Mouse (Mus musculus) embryonic facial prominence, embryonic 13.5 days (tissue): ENCODE results near the gene 9230104L09Rik. TPM values are rescaled to one million over a fixed set of nuclear protein-coding genes. Genes with fewer than 3 reads are reported as not detected.

Experiments used
- ATAC-seq: fragments of 200-750 bp; cut with Nextera tagmentation; 2 replicates; pipeline ENCODE4 v1.8.0; 2017; ENCODE audit warnings: low read depth; ENCODE audit not compliant: insufficient number of reproducible peaks, insufficient read depth, low FRiP score, low TSS enrichment
- H3K27ac ChIP-seq: fragments of 300-500 bp; sonication (generic); 2 replicates; pipeline ENCODE4 v1.5.1; 2015; ENCODE audit warnings: moderate library complexity, mild to moderate bottlenecking, inconsistent platforms
- H3K27me3 ChIP-seq: fragments of 300-500 bp; sonication (generic); 2 replicates; pipeline ENCODE4 v1.6.1; 2015; ENCODE audit warnings: mild to moderate bottlenecking, inconsistent platforms
- H3K36me3 ChIP-seq: fragments of 300-500 bp; sonication (generic); 2 replicates; pipeline ENCODE4 v1.6.1; 2015; ENCODE audit warnings: mild to moderate bottlenecking, inconsistent platforms
- H3K4me1 ChIP-seq: fragments of 300-500 bp; sonication (generic); 2 replicates; pipeline ENCODE4 v1.6.1; 2015; ENCODE audit warnings: inconsistent platforms
- H3K4me2 ChIP-seq: fragments of 300-500 bp; sonication (generic); 2 replicates; pipeline ENCODE4 v1.6.1; 2015; ENCODE audit warnings: moderate library complexity, mild to moderate bottlenecking, inconsistent platforms
- H3K4me3 ChIP-seq: fragments of 300-500 bp; sonication (generic); 2 replicates; pipeline ENCODE4 v1.5.1; 2015; ENCODE audit warnings: mild to moderate bottlenecking, inconsistent platforms
- H3K9ac ChIP-seq: fragments of 300-500 bp; sonication (generic); 2 replicates; pipeline ENCODE4 v1.6.1; 2015; ENCODE audit warnings: mild to moderate bottlenecking, inconsistent platforms
- H3K9me3 ChIP-seq: fragments of 300-500 bp; sonication (generic); 2 replicates; pipeline ENCODE4 v1.6.1; 2016; ENCODE audit warnings: inconsistent platforms
- WGBS: fragments of 180-500 bp; shearing (Covaris S2); methylation state at CpG from one replicate; pipeline ENCODE4 v1.1.7; 2015; ENCODE audit warnings: mixed read lengths; 5-methylcytosine and 5-hydroxymethylcytosine counted together
- polyA plus RNA-seq: library from polyadenylated mRNA; unstranded; fragments of >200 nt; fragmentation: Nextera tagmentation; extraction: Ambion mirVana; gene quantifications from 2 replicates; pipeline ENCODE4 v1.2.1, GENCODE M21; 2015

Gene 9230104L09Rik
- polyA plus RNA-seq, 1 experiment from 2014 or later: not detected

GRCm38 (mm10) chr2:148877016-148877770, 12.4 kb upstream of the 9230104L09Rik start:
- H3K4me2 ChIP-seq: no peak overlapping the region
- no peaks in the 10 kb centered on the region for H3K9me3 ChIP-seq
- H3K9ac ChIP-seq: no peak overlapping the region
- peaks cover 22% of the 10 kb centered on the region for H3K4me1 ChIP-seq
- no peak for ATAC-seq
- H3K27ac ChIP-seq: no peak overlapping the region
- H3K36me3 ChIP-seq: peaks cover 9% of the 10 kb centered on the region
- 44% methylated on average over 3 of the region's 3 CpGs for WGBS
- H3K27me3 ChIP-seq: no peaks in the 10 kb centered on the region
- no peak overlapping the region for H3K4me3 ChIP-seq

- H3K27me3 ChIP-seq: no peaks in the 10 kb centered on the region
- H3K36me3 ChIP-seq: peaks cover 25% of the 10 kb centered on the region
- H3K9me3 ChIP-seq: no peaks in the 10 kb centered on the region
- peak within 1 kb of the TSS; percentile 82 for H3K4me2 ChIP-seq
- WGBS: 0% methylated on average over 19 of the region's 19 CpGs
- H3K9ac ChIP-seq: peak within 1 kb of the TSS; percentile 90
- H3K4me3 ChIP-seq: peak within 1 kb of the TSS; percentile 89
- H3K4me1 ChIP-seq: peaks cover 22% of the 10 kb centered on the region
- peak; percentile 94 for ATAC-seq
- peak within 1 kb of the TSS; percentile 92 for H3K27ac ChIP-seq
Measured at GRCm38 (mm10) chr2:148875335-148875811, 10.5 kb upstream of the 9230104L09Rik start, which contains the start of gene Cst3. Cst3 (minus strand) TSS chr2:148875692.

- Histone ChIP-seq H3K4me1 (peaks cover 22% of the 10 kb centered on the region), H3K9ac (peak overlapping the region; percentile 90), H3K27me3 (no peaks in the 10 kb centered on the region), H3K9me3 (no peaks in the 10 kb centered on the region), H3K36me3 (peaks cover 25% of the 10 kb centered on the region), H3K4me2 (peak overlapping the region; percentile 82), H3K27ac (peak overlapping the region; percentile 92), H3K4me3 (peak overlapping the region; percentile 89)
- under 1% methylated on average over 34 of the region's 34 CpGs for WGBS
- peak; percentile 56 for ATAC-seq
Measured at GRCm38 (mm10) chr2:148874617-148875334, 9.9 kb upstream of the 9230104L09Rik start.

GRCm38 (mm10) chr2:148874224-148874616, 9.4 kb upstream of the 9230104L09Rik start:
- H3K9ac ChIP-seq: peak overlapping the region; percentile 90
- peaks cover 25% of the 10 kb centered on the region for H3K36me3 ChIP-seq
- no peaks in the 10 kb centered on the region for H3K27me3 ChIP-seq
- H3K27ac ChIP-seq: no peak overlapping the region
- H3K4me2 ChIP-seq: peak overlapping the region; percentile 82
- no peak for ATAC-seq
- no peaks in the 10 kb centered on the region for H3K9me3 ChIP-seq
- whole genome bisulfite sequencing: 38% methylated on average over 3 of the region's 3 CpGs
- peak overlapping the region; percentile 89 for H3K4me3 ChIP-seq
- H3K4me1 ChIP-seq: peaks cover 22% of the 10 kb centered on the region

GRCm38 (mm10) chr2:148872860-148873259, 8.0 kb upstream of the 9230104L09Rik start:
- Histone ChIP-seq H3K4me3 (no peak overlapping the region), H3K4me2 (peak overlapping the region; percentile 82), H3K27ac (no peak overlapping the region), H3K27me3 (no peaks in the 10 kb centered on the region), H3K36me3 (peaks cover 25% of the 10 kb centered on the region), H3K9ac (peak overlapping the region; percentile 90), H3K4me1 (peaks cover 22% of the 10 kb centered on the region), H3K9me3 (no peaks in the 10 kb centered on the region)
- ATAC-seq: no peak
- WGBS: 73% methylated on average over 4 of the region's 4 CpGs

- peaks cover 25% of the 10 kb centered on the region for H3K36me3 ChIP-seq
- H3K4me2 ChIP-seq: no peak overlapping the region
- H3K4me1 ChIP-seq: peaks cover 22% of the 10 kb centered on the region
- no peak overlapping the region for H3K9ac ChIP-seq
- H3K9me3 ChIP-seq: no peaks in the 10 kb centered on the region
- H3K4me3 ChIP-seq: no peak overlapping the region
- H3K27ac ChIP-seq: no peak overlapping the region
- ATAC-seq: no peak
- WGBS: 87% methylated on average over 3 of the region's 3 CpGs
- H3K27me3 ChIP-seq: no peaks in the 10 kb centered on the region
Measured at GRCm38 (mm10) chr2:148870526-148870925, 5.7 kb upstream of the 9230104L09Rik start.

GRCm38 (mm10) chr2:148868959-148869358, 4.1 kb upstream of the 9230104L09Rik start:
- H3K4me3 ChIP-seq: no peak overlapping the region
- peaks cover 25% of the 10 kb centered on the region for H3K36me3 ChIP-seq
- no peaks in the 10 kb centered on the region for H3K9me3 ChIP-seq
- H3K27me3 ChIP-seq: no peaks in the 10 kb centered on the region
- peaks cover 17% of the 10 kb centered on the region for H3K4me1 ChIP-seq
- WGBS: 70% methylated on average over 1 of the region's 1 CpGs
- H3K9ac ChIP-seq: no peak overlapping the region
- no peak overlapping the region for H3K4me2 ChIP-seq
- ATAC-seq: no peak
- no peak overlapping the region for H3K27ac ChIP-seq

- Histone ChIP-seq H3K4me3 (no peak overlapping the region), H3K4me2 (no peak overlapping the region), H3K27me3 (no peaks in the 10 kb centered on the region), H3K4me1 (no peaks in the 10 kb centered on the region), H3K36me3 (no peaks in the 10 kb centered on the region), H3K9me3 (no peaks in the 10 kb centered on the region), H3K9ac (no peak overlapping the region), H3K27ac (no peak overlapping the region)
- no peak for ATAC-seq
Measured at GRCm38 (mm10) chr2:148861693-148862092, 3.1 kb downstream of the 9230104L09Rik start.

- H3K27ac ChIP-seq: no peak overlapping the region
- no peaks in the 10 kb centered on the region for H3K27me3 ChIP-seq
- H3K9ac ChIP-seq: no peak overlapping the region
- H3K4me1 ChIP-seq: no peaks in the 10 kb centered on the region
- H3K36me3 ChIP-seq: no peaks in the 10 kb centered on the region
- 70% methylated on average over 4 of the region's 4 CpGs for whole genome bisulfite sequencing
- H3K4me3 ChIP-seq: no peak overlapping the region
- ATAC-seq: no peak
- H3K9me3 ChIP-seq: no peaks in the 10 kb centered on the region
- H3K4me2 ChIP-seq: no peak overlapping the region
Measured at GRCm38 (mm10) chr2:148860993-148861392, 3.8 kb downstream of the 9230104L09Rik start.

- H3K27ac ChIP-seq: no peak overlapping the region
- no peaks in the 10 kb centered on the region for H3K27me3 ChIP-seq
- no peaks in the 10 kb centered on the region for H3K4me1 ChIP-seq
- H3K36me3 ChIP-seq: no peaks in the 10 kb centered on the region
- H3K4me3 ChIP-seq: no peak overlapping the region
- ATAC-seq: no peak
- WGBS: 74% methylated on average over 4 of the region's 4 CpGs
- no peaks in the 10 kb centered on the region for H3K9me3 ChIP-seq
- no peak overlapping the region for H3K9ac ChIP-seq
- no peak overlapping the region for H3K4me2 ChIP-seq
Measured at GRCm38 (mm10) chr2:148857506-148857905, 7.3 kb downstream of the 9230104L09Rik start.

- Histone ChIP-seq H3K4me2 (no peak overlapping the region), H3K4me3 (no peak overlapping the region), H3K27ac (no peak overlapping the region), H3K4me1 (no peaks in the 10 kb centered on the region), H3K9ac (no peak overlapping the region), H3K9me3 (no peaks in the 10 kb centered on the region), H3K27me3 (no peaks in the 10 kb centered on the region), H3K36me3 (no peaks in the 10 kb centered on the region)
- no peak for ATAC-seq
- 74% methylated on average over 8 of the region's 8 CpGs for WGBS
Measured at GRCm38 (mm10) chr2:148856630-148857400, 8.0 kb downstream of the 9230104L09Rik start.
